Mouse (Mus musculus) right cerebral cortex, postnatal 14 days (tissue): ENCODE results near the gene Fam213a.
A peak's percentile ranks its signal among the peaks of the same experiment; 100 is the strongest.
"Not testable (repeated sequence)": the region's sequence is repeated elsewhere in the genome, so short reads cannot be mapped to it uniquely, and the experiment has no call there.

Experiments
- DNase-seq: peaks from one replicate; pipeline ENCODE4 v3.0.0; 2022

Fam213a gene

DNA sequence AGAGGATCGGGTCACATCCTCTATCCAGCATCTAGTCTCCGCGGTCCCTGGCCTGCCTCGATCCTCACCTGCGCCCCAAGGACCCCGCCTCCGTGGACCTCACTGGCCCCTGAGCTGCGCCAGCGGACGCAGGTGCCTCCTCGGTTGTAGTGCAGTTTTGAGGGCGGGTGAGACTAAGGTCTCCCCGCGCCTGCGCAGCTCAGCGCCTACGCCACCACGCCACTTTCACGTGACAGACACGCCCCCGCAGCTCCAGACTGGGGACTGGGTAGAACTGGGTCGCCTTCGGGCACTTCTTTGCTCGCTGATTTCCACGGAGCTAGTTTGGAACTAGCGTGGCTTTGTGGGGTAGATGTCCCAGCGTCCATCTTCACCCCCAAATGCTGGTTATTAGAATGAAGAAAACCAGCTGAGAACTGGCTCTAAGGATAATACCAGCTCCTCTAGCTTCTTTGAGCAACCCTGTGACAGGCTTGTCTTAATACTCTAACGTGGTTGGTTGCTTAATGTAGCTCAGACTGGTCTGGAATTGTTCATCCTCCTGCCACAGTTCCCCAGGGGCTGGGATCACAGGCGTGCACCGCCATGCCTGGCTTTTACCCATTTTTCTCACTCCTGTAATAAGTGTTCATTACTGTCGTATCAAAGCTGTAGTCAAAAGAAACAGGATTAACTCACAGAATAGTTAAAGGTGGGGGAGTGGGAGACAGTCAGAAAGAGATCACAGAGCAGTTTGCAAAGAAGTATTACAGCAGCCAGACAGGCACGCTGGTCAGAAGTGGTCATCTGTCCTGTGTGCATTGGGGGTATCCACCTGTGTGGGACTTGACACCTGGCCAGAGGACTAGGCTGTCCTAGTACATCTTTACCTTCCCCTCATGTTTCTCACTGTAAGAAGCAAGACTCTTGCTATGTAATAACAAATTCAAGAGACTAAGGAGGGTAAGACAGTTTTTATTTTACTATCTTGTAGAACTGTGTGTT, at the start of gene Fam213a:
Gene Fam213a (minus strand): TSS at position 159 of the 984 bp plus-strand sequence.
- DNase-seq: peak; percentile 92

DNA sequence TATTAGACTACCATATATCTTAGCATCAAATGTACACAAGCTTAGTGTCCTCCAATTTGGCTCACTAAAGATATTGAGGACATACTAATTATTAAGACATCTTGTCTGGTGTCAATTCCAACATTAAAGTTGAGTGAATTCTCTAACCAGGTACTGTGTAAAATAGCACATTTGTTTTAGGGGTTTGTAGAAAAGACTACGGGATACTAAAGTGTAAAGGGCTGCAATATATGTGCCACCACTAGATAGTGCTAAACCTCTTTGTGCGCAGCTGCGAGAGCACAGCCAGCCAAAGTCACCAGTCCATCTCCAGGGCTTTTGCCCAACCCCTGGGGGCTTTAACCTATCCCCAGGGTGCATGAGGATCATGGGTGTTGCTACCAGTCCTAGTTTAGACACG, 39.6 kb upstream of the Fam213a start:
- not testable (repeated sequence) for DNase-seq

DNA sequence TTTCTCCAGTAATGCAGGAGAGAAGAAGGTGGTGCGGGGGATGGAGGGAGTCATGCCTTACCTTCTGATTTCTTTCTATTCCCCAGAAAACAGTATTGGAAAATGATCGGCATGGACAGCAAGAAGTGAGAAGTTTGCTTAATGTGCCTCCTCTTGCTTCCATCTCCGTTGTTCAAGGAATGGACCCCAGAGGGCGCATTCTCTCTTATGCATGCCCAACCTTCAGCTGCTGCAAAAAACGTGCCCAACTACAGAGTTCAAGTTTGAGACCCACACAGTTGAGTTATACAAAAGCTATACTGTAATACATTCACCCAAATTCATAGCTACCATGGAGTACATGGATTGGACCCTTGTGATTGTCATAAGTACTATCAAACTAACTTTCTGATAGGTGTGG, 38.9 kb upstream of the Fam213a start:
- DNase-seq: no peak

DNA sequence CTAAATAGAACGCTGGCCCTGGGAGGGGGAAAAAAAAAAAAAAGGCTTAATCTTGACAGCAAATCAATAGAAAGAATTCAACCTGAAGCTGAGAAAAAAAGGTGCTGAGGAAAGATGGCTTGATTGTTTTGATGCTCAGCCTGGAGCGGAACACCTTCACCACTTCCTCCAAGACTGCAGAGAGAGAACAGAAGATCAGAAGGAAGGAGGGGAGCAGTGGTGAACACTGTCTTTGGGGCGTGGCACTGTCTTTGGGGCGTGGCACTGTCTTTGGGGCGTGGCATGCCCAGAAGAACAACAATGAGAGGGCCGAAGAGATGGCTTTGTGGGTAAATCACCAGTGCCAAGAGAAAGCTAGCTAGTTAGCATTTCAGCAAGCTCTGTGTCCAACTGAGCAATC, 36.9 kb upstream of the Fam213a start:
- no peak for DNase-seq

DNA sequence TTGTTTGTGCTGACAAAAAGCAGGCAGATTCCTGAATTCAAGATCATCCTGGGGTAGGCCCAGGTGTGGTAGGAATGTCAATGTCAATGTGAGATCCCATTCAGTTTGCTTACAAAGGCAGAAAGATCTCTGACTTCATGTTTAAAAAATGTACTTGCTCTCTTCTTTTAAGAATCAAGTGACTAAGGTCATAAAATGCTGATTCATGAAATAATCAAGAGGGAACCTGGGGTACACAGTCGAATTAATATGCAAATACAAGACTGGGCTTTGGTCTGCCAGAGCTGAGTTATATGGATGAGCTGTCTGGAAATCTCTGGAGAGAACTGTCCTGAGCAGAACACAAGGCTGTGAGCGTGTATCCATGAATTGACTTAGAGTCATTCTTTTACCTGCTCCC, 33.8 kb upstream of the Fam213a start:
- no peak for DNase-seq

DNA sequence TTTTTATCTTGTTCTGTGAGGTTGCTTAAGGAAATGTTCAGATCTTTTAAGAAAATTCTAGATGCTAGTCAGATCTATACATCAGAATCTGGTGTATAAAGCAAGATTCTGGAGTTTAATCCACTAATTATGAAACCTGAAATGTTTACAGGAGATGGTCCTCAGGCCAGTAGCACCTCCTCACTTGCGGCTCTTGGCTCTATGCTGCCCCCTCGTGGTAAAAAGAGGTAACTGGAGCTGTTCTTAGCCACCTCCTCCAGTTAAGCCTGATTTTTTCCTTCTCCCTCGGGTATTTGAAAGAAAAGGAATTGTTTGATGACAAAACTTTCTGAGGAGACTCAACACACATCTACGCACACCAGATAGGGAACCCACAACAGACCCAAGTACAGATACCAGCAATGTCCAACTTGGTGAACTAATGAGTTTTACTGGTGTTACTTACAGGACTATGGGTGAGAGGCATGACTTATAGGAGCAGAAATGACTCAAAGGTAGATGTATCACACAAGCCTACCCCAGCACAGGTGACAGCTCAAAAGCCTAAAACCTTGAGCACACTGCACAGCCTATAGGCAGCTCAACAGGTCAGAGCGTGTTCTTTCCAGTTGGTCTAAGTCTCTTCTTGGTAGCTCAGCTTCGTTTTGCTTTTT, 21.7 kb upstream of the Fam213a start:
- peak; percentile 60 for DNase-seq

DNA sequence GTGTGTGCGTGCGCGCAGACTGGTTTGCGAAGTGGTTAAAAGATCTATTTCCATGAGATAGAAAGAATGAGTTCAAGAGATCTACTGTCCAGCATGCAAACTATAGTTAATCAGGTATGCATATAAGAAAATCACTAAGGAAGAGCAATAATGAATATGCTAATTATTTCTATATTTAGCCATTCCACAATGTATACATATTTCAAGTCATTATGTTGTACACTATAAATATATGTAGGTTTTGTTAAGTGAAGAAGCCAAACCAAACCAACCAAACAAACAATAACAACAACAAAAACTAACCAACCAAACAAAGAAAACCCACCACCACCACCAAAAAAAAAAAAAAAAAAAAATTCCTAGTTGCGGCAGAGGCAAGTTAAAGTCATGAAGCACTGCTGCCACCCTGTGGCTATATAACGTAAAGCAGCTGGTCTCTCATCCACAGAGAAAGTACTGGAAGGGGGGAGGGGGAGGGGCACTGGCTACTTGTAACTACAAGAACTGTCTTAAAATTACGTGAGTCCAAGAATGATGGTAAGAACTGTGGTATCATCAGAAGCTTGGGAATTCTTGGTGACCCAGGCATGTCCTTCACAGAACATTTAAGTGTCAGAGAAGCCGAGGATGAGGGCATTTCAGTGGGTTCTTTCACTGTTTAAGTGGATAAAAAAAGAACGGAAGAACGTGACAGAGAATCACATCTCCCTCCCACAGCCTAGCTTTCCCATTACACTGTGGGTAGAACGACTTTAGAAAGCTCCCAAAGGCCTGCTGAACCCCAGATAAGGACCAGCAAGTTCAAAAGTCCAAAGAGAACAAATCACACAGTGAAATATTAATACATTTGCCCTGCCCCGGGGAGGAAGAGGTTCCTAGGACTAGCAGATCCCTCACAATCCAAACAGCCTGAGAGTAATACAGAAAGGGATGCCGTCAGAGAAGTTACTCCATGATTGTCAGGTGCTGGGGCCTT, 19.8 kb upstream of the Fam213a start:
- peak; percentile 89 for DNase-seq

DNA sequence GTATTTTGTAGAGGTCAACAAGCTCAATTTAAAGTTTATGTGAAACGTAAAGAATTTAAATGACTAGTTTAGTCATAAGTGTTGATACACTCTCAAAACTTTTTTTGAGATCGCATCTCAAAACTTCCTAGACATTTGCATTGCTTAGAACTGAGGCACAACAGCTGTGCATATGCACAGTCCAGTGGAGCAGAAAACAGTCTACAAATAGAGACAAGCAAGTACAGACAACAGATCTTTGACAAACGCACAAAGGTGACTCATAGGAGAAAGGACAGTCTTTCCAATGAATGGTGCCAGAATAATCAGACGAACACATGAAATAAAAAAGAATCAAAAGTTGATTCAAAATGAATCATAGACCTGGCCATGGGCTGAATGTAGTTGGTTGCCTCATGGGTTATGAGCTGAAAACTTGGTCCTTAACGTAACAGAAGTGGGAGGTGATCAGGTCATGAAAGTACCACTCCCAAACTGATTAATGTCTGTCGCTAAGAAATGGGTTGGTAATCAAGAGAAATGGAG, 17.5 kb upstream of the Fam213a start:
- DNase-seq: no peak

DNA sequence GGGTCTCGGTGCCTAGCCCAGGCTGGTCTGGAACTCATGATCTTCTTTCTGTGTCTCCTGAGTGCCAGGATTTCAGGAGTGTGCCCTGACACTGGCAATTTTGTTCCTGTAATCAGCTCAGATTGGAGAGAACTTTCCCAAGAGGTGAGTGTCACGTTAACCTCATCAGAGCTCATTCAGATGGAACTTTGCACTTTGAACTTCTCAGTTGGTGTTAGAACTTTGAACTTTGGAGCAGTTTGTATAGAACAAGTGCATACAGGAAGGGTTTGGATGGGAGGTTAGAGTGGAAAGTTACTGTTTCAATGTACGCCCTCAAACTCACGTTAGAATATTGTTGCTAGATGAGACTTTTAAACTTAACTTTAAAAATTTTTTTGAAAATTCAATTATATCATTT, 15.7 kb upstream of the Fam213a start:
- no peak for DNase-seq

DNA sequence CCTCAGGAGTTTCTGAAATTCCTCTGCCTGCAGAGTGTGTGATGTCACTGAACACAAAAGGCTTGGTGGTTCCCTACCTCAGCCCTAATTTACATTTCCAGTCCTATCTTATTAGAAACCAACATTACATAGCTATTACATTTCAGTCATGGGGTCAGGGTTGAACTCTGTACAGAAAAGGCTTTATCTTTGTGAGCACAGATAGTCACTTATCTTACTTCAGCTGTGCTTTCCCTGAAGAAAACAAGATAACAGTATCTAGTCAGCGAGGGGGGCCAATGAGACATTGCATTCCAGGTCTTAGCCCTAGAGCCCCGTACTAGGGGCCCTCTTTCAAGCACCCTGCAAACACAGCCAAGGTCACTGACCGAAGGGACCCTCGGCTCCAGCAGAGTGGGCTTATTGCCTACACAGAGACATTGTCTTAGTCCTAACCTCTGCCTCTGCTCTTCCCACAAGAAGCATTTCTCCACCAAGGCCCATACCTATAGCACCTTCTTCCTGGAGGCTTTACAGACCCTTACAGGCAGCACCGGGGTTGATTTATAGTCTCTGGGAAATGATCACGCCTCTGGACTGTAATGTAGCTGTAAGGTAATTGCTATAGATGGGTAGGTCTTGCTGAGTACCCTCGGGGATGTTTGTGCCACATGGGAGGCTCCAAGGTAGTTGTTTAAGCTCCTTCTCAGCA, 12.2 kb upstream of the Fam213a start:
- DNase-seq: no peak

DNA sequence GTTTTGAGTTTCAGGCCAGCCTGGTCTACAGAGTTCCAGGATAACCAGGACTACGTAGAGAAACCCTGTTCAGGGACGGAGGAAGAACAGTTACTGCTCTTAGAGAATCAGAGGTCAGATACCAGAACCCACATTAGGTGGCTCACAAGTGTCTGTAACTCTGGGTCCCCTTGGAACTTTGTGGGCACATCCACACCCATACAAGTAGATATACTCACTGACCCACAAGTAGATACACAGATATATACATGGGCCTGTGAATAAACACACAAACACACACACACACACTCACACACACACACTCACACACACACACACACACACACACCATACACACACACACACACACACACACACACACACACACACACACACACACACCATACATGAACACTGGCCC, 11.5 kb upstream of the Fam213a start:
- no peak for DNase-seq

DNA sequence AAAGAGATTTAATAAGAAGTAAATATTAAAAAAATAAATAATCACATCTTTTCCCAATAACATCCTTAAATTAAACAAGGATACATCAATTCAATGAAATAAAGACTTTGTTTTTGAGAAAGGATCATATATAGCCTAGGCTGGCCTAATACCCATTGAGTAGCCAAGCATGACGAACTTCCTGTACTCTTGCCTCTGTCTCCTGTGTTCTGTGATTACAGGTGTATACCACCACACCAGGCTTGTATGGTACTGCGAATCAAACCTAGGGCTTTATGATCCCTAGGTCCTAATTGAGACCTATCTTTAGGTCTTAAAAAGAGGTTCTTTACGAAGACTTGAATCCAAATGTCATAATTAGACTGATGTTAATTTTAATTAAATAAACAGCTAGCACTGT, 7.7 kb upstream of the Fam213a start:
- no peak for DNase-seq

DNA sequence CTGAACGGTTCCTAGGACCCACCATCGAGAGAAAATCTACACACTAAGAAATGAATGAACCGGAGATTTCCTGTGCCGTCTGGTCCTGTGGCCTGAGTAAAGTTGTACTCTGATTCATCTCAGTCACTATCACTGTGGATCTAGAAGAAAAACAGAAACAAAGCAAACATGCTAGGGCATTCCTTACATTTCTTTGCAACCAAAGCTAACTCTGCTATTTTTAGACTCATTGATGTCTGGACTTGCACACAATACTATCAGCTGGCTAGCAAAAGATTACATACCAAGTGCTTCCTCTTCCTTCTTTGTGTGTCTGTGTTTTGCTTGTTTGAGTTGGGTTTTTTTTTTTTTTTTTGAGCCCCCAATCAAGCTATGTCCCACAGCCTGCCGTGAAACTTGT, 3.9 kb upstream of the Fam213a start:
- no peak for DNase-seq

DNA sequence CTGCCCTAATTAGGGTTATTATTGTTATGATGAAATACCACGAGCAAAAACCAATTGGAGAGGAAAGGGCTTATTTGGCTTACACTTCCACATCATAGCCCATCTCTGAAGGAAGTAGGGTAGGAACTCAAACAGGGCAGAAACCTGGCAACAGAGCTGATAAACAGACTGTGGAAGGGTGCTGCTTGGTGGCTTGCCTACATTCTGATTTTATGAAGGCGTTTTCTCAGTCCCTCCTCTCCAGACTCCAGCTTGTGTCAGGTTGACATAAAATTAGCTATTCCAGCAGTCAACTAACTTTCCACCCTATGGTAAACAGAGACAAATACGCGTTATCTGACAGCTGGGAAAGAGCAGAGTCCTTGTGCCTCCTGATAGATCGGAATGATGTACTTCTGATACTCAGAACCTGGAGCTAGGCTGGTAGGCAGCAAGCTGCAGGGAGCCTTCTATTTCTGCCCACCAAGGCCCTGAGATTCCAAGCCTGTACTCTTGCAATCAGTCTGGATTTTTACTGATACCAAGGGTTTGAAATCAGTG, 1.2 kb upstream of the Fam213a start:
- DNase-seq: no peak

DNA sequence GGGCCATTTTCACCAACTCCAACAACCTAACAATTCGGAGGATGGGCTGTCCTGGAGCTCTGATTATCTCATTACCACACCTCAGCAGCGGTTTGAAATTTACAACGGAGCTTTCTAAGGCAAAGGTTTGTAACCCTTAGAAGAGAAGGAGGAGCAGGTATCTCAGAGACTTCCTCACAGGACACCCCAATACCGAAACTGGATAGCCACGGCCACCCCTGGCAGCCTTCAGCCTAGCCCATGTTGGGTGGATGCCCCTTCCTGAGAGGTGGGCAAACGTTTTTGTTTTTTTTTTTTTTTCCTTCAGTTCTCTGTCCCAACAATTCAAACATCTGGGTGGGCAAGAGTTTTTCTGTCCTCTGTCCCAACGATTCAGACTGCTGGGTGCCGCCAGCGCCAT, 445 bp downstream of the Fam213a start:
- DNase-seq: no peak

DNA sequence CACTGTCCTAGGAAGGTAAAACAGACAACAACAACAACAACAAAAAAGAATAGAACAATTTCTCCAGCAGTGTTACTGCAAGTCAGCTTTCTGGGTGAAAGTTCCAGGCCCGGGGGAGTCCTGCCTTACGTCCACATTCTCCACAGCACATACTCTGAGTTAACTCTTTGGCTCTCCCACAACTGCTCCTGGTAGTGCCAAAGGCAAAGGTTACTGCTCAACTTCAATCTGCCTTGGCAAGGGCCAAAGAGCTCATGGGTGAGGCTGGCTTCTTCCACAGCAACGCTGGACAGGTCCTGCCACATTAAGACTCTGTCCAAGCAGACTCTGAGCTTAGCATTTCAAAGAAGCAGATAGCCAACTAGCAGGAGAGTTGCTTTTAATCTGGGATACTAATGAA, 1.7 kb downstream of the Fam213a start:
- DNase-seq: no peak

DNA sequence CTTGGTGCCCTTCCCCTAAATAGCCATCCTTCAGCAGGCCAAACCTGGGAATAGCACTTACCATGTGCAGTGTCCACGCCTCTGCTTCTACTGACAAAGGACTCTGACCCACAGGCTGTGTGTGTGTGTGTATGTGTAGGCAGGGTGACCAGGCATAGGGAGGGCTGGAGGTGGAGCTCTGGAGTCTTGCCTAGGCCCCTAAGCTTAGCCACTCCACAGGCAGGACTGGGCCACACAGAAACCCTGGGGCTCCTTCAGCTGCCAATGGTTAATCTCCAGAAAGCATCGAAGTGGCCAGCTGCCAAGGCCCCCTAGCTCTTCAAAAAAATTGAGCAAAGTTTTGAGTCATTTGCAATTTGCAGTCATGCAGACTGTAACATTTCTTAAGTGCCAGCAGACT, 5.5 kb downstream of the Fam213a start:
- DNase-seq: peak; percentile 22

DNA sequence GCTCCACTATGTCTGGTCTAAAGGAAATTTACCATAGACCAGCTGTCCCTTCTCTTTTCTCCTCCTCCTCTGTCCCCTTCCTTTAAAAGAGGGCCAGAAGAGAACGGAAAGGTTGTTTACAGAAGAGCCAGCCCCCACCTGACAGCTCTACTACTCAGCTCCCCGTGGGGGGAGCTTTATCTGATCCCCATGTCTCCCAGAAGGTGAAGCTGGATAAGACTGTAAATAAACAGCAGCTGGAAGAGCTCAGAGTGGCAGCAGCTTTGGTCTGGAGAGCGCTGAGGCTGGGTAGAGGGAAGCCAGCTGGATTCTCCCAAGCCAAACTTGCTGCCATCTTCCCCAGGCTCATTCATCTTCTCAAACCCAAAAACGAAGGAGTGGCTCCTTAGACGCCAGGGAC, 5.9 kb downstream of the Fam213a start:
- DNase-seq: no peak

DNA sequence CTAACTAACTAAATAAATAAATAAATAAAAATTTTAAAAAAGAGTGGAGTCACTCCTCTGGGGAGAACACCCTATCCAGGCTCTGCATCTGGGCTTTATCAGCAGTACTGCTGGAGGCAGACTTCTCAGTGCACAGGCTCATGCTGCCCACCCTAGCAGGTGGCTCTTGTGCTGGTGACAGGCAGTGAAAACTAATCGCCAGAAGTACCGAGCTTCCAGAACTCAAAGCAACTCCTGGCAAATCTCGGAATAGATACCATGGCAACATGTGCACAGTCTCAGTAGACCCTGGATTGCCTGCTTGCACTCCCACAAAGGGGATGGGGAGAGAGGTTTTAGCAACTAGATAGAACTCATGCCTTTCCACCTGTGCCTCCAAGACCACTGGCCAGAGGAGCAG, 6.7 kb downstream of the Fam213a start:
- no peak for DNase-seq

DNA sequence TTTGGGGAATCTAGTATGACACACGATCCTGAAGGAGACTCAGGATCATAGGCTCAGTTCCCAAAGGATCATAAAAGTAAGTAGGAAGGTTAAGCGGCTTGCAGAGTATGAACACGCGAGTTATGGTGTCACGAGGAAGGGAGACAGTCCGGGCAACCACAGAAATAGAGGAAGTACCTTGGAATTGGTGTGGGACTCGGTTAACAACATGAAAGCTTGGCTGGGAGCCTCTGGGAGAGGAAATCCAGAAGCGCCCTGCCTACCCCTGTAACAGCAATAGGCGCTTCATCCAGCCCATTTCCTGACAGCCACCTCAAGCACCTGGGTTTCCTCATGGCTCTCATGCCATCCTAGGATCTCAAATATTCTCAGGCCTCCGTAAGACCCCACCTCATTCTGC, 7.3 kb downstream of the Fam213a start:
- no peak for DNase-seq

DNA sequence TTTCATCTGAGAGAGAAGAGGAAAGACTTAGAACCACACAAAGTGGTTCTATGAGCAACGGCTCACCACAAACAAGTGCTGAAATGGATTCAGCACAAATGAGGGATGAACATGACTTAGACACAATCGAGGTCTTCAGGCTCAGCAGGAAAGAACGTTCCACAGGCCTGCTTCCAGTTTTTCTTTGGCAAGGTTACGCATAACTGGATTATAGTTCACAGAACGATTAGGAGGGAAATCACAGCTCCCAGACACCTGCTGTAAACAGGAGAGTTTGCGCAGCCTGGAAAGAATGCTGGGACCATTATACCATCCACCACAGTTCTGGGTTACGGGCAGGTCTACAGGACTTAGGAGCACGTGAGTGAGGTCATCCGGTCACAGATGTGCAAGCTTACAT, 7.9 kb downstream of the Fam213a start:
- DNase-seq: no peak
